Mouse (Mus musculus) erythroblast, adult 5-6 weeks (primary cell): ENCODE data around the gene Tnfrsf8. TPM values are rescaled to one million over a fixed set of nuclear protein-coding genes. Genes with fewer than 3 reads are reported as not detected.
"Not testable (repeated sequence)": the region's sequence is repeated elsewhere in the genome, so short reads cannot be mapped to it uniquely, and the experiment has no call there.

Experiments
- ATAC-seq: replicated peaks from 2 replicates; pipeline ENCODE4 v1.8.0; 2016; ENCODE audit warnings: moderate number of reproducible peaks, mild to moderate bottlenecking, moderate TSS enrichment, inconsistent platforms; ENCODE audit not compliant: poor library complexity, low FRiP score, severe bottlenecking
- total RNA-seq, 2 experiments: library from RNA; stranded (forward) in 1 of 2; stranded (reverse) in 1 of 2; fragments of 150-400 nt in 1 of 2; fragments of 200-764, 138-1000 nt in 1 of 2; gene quantifications; 2 replicates each; pipeline versions ENCODE4 v1.2.3 to v1.2.4; 2015 to 2017; ENCODE audit warnings: low replicate concordance in 2 of 2

The Tnfrsf8 gene
- 0.21 TPM in 1 of 2 replicates, not detected in the other for total RNA-seq (2015; ENCODE audit: low replicate concordance)
- total RNA-seq (2017; ENCODE audit: low replicate concordance), result 0.26 TPM in 1 of 2 replicates, not detected in the other

DNA sequence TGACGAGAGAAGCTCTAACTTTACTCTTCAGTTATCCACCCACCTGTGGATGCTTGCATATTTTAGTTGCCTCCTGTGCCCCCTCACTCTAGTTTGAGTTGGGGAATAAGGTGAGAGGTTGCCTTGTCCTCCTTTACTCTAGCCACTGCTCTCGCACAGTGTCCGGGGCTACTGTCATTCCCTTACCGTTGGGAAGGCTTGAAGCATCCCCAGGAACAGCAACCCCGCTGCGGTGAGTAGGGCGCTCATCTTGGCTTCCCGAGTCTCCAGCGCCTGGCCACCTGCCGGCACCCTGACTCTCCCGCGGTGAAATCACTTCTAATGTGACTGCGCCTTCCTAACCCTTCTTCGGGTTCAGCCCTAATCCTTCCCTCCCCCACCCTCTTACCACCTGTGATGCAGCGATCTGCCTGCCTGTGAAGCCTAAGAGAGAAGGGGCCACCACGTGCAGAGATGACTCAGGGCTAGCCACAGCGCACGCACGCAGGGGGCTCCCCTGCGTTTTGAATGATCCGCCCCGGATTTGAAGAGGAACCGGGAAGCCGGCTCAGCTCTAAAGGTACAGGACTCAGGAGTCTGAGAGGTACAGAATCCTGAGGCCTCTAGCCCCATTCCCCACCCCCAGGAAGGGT lies at the start of gene Tnfrsf8:
Tnfrsf8 (minus strand) TSS at position 329 of the 632 bp plus-strand sequence.
- ATAC-seq, result no peak

DNA sequence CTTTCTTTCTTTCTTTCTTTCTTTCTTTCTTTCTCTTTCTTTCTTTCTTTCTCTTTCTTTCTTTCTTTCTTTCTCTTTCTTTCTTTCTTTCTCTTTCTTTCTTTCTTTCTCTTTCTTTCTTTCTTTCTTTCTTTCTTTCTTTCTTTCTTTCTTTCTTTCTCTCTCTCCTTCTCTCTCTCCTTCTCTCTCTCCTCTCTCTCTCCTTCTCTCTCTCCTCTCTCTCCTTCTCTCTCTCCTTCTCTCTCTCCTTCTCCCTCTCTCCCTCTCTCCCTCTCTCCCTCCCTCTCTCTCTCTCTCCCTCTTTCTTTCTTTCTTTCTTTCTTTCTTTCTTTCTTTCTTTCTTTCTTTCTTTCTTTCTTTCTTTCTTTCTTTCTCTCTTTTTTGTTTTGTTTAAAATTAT lies 46.7 kb upstream of the Tnfrsf8 start:
- not testable (repeated sequence) for ATAC-seq

DNA sequence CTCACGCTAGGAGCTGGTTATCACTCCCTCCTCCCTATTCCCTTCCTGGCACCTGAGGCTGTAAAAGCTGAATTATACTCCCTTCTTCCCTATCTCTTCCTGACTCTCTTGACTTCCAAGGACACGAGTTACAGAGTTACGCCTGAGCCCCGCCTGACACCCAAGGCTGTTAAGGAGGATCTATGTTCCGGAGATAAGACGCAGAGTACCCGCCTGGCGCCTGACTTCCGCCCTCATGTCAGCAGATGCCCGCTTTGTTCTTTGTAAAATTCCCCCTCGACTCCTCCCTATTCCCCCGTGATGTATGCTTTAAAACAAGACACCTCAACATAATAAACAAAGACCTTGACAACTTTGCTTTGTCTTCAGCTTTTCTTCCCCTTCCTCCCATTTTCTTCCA lies 46.1 kb upstream of the Tnfrsf8 start:
- no peak for ATAC-seq

DNA sequence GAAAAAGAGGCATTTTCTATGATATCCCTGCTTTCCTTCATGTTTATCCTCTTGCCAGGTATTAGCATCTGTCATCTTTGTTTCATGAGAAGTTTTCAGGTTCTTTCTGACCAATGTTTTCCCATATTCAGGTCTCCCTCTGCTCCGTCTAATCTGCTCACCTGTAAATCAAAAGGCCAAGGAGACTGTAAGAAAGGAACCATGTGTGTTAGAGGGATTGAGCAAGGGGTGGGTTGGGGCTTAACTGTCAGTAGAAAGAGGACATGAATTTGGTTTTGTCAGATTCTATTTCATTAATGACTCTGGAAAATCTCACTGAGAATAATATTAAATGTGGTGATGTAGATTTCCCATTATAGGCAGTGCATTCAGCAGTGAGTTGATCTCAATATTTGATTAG lies 45.6 kb upstream of the Tnfrsf8 start:
- ATAC-seq, result no peak

DNA sequence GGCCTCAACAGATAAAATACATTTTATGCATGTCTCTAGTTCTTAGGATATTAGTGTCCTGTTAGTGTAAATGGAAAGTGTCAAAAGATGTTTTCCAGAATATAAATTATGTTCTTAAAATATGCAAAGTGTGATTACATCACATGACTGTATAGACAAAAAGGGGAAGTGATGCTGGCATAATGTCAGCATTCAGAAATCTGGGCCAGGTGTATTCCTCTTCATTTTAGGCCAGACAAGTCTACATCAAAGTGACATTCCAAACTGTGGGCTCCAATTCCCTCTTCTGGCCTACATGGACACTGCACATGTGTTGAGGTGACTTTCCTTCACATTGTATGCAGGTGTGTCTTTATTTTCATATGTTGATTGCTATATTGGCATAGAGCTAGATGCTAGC lies 41.3 kb upstream of the Tnfrsf8 start:
- ATAC-seq, result no peak

DNA sequence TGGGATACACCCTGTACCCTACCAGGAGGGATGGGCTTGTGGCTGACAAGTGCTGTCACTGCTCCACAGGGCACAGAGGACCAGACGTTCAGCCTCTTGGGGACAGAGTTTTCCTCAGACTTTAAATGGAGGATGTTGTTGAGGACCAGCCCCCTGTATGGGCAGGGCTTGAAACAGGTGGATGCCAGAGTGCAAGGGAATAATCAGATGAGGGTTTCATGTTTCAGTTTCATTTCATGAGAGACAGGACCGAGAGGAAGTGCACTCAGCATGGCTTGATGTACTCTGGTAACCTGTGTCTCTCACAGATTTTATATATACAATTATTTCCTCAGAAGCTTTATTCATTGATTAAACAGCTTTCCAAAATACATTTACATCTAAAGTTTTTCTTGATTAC lies 38.9 kb upstream of the Tnfrsf8 start:
- ATAC-seq, result no peak

DNA sequence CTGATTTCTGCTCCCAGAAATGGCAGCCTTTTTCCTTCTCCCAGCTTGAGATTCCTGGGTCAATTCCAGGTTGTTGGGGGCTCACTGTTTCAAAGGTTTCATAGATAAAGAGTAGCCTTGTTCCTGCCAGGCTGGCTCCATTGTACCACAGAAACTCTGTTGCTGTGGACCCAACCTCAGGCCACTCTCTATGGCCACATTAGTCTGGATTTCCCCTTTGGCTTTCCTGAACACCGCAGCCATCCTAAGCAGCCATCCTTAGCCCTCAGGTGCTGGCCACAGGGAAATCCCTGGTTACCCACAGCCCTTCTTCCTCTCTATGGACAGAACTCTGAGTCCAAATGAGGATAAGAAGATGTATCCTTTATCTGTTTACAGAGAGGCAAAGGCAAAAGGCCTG lies 30.0 kb upstream of the Tnfrsf8 start:
- no peak for ATAC-seq

DNA sequence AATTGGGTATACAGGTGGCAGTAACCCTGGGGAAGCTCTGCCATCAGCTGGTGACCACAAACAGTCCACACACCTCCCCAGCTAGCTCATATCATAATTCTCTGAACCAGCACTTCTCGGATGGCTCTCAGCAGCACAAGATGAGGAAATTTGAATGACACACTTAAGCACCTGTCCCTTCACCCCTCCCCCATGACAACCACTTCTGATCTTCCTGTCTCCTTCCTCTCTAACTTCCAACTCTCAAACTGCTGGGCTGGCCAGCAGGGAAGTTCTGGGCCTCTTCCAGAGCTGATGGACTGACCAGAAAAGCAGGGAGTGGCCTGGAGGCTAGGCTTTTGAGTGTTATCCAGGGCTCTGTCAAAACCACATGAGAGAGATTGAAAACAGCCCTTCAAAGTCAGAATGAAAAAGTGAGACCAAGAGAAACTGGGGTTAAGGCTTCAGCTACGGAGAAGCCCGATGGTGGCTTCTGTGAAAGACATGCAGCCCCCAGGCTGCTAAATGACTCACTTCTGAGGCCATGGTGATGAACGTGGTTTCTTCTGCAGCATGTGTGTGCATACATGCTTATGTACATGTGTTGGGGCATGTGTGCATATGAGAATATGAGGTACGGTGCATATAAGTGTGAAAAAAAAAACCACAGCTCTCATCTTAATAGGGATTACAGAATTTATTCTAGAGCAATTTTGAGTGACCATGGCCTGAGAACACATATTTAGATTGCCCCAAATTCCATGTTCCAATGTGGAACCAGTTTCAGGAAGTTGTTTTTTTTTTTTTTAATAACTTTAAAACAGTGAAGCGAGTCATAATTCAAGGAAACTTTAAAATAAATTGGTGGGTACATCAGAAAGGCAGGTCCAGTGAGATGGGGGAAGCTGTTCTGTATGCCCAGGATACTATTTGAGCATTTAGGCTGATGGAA lies 27.2 kb upstream of the Tnfrsf8 start:
- no peak for ATAC-seq

DNA sequence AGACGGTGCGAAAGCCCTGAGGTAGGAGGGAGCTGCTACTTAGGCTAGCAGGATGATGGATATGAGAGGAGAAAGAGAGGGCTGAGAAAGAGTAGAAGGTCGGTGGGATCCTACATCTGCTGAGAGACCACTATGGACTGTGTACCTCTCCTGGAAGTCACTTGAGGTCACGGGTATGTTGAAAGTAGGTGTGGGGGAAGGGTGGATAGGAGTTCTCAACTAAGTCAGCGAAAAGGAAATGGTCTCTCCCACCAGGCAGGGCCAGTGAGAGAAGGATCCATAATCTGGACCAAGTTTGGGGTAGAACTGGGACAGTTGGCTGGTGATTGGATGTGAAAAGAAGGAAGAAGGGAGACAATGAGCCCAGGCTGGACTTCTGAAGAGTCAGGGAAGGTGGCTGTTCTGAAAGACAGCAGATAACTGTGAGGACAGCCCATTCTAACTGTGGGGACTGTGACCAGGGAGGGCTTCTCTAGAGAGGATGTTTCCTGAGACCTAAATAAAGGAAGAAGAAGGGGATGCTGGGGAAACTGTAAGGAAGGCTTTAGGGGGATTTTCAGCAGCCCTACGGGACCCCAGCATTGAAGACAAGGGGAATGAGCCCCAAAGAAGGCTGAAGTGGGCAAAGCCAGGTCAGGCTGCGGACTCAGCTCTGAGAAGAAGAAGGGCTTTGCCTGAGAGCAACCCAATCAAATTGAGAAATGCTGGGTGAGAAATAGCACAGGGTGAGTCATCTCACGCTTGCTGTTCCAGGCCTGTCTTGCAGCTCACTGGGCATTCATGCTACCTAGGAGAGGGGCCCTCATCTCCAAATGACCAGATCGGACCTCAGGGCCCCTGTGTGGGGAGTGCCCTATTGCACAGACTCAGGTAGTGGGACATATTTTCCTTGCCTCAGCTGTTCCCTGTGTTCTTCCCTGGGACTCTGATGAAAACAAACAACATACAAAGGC lies 23.2 kb upstream of the Tnfrsf8 start:
- ATAC-seq, result no peak

DNA sequence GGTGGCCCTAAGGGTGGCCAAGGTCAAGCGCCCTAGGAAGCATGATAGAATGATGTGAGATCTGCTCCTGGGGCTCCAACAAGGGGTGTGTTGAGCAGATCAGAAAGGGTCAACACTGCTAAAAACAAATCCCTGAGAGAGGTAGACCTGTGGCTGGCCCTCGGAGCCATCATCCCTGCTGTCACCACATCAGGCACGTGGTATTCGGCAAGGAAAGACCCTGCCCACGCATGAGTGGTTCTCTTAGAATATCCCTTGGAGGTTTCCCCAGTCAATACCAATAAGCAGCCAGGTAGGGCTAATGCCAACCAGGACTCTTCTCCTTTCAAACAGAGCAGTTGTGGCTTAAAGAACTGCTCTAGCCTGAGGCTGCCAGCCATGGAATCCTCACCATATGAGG lies 21.6 kb upstream of the Tnfrsf8 start:
- ATAC-seq, result no peak

DNA sequence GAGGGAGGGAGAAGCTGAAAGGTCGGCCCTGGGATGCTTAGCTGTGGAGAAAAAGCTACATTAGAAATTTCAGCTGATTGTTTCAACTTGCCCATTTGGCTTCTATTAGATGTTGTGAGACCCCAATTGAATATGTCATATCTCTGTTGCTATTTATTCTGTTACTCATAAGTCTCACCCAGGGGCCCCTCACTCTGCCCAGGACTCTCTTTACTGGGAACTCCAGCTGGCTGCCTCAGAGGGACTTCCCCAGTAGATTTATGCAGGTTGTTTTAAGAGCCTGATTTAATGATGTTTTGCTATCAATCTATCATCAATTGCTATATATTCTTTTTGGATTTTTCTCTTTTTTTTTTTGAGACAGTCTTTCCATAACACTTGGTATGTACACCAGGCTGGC lies 21.1 kb upstream of the Tnfrsf8 start:
- no peak for ATAC-seq

DNA sequence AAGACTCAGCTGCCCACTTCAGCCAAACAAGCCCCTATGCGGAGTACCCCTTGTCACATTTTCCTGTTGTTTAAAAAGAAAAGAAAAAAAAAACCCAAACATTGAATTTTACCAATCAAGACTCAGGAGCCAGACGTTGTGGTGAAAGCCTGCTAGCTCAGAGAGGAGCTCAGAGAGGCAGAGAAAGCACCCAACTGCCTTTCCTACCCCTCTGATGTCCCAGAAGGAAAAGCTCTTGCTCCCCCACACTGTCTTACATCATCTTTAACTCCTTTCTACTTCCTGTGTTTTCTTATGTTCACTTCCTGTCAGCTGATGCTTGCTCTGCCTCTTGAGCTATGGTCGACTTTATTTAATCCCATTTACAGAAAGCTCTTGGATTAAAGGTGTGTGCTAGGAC lies 8.7 kb upstream of the Tnfrsf8 start:
- no peak for ATAC-seq

DNA sequence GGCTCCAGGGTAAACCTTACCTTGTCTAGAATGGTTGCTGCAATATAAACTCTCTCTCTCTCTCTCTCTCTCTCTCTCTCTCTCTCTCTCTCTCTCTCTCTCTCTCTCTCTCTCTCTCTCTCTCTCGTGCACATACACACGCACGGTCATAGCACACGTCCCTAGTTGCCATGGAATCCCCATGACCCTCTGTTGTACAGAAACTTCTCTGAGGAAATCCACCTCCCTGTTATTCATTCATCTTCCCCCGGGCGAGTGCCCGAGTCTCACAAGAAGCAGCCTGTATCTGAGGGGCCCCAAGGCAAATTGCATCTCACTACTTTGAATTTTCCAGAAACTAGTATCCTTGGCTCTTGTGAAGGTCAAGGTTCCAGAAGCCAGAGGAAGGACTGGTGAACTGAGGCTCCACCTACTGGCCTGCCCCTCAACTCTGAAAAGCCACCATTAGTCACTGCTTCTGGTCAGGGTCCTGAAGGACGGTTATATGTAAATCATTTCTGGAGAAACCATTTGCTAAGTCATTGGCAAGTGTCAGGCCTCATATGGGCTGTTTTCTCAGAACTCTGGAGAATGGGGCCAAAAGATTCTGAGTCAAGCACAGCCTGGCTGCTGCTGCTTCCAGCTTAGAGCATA lies 8.1 kb upstream of the Tnfrsf8 start:
- ATAC-seq, result no peak

DNA sequence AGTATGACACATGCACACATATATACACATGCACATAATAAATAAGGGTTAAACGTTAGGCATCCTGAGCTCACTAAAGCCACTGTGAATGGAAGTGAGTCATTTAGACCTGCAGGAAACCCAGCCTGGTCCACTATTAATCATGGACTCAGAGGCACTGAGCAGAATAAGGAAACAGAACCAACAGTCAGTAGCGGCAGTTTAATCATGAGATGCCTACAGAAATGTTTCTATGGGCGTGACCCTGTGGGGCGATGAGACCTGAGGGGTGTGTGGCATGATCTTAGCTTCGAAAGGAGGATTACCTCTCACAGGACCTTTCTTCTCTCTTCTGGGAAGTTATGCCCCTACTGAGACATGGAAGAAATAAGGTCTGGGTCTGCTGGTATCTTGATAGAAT lies 7.2 kb upstream of the Tnfrsf8 start:
- ATAC-seq, result no peak

DNA sequence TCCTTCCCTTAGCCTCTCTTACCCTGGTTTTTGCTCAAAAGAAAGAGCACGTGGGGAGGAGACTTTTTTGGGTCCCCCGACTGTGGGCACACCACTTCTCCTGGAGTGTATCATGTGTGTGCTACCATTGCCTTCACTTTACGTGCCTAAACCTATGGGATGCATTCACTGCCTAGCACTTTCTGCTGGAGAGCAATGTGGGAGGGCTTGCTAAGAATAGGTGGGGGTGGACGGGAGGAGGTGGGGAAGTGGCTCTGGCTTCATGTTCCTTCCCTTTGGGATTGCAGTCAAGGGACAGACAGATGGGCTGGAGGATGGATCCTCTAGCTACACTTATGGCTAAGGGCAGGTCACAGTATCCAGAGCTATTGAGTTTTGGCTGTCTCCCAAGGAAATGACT lies 5.7 kb upstream of the Tnfrsf8 start:
- no peak for ATAC-seq

DNA sequence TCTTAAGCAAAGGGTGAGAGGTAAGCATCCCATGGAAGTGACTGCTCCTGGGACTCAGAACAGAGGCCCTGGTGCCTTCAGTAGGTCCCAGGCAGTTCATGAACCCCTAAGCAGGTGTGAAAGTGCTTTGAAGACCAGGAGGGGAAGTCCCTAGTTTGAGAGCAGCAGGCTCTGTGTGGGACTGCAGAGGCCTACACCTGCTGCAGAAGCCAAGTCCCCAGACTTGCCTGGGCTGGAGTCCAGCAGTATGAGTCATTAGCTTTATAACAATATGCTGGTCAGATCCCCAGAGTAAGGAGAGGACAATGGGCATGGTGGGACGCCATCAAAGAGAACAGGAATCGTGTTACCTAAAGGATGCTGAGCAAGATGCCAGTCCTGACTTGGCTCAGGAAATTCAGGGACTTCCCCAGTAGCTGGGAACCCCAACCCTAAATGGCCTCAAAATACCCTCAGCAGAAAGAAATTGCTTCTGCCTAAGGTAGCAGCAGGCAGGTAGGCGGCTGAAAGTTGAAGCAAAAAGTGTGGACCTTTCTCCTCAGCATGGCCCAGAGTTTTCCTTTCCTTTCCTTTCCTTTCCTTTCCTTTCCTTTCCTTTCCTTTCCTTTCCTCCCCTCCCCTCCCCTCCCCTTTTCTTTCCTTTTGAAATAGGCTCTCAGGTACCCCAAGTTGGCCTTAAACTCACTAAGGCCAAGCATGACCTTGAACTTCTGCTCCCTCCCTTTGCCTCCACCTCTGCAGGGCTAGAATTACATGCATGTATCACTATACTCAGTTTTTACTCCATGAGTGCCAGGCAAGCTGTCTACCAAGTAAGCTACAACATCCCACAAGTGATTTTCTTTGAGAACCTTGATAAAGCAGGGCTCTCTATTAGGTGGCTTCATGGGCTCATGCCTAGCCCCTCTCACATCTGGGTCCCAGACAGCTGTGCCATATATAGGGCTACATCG lies 4.6 kb upstream of the Tnfrsf8 start:
- no peak for ATAC-seq

DNA sequence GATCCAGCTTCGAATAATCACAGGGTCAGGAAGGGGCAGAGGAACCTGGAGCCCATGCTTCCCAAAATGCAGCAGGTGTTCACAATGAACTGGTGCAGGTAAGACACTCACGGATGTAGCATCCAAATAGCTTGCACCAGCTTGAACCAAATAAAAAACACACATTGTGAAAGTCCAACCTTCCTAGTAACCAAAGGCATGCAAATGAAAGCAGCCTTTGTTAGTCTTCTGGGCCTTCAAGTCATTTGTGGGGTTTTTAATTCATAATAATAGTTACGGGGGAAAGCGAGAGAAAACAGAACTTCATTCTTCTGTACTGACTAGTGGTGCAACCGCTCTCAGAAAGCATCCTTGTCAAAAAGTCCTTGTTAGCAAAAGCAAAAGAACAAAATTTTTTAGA lies 1.7 kb upstream of the Tnfrsf8 start:
- no peak for ATAC-seq

DNA sequence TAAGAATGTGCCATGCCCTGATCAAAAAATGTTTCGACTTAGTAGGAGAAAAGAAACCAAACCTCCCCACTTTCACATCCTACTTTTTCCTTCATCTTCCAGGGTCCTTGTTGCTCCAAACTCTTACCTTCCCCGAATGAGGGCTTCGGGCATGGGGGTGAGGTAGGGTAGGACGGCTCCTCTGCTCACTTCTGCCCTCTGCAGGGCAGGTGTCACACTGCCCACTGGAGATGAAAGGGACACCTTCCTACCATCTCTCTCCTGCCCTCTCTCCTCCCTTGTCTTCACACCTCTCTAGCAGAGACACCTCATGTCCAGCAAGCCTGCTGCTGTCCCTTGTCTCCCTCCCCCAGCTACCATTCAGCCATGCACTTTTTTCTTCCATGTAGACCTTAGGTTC lies 998 bp downstream of the Tnfrsf8 start:
- ATAC-seq, result no peak

DNA sequence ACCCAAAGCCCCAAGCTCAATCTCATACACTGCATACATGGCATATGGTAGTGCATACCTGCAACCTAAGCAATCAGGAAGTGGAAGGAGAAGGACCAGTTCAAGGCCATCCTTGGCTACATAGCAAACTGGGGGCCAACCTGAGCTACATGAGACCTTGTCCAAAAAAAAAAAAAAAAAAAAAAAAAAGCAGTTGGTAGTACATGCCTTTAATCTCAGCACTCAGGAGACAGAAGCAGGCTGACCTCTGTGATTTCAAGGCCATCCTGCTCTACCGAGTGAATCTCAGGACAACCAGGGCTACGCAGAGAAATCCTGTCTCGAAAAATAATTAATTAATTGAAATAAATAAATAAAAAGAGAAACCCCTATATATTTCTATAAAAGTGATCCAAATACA lies 1.7 kb downstream of the Tnfrsf8 start:
- ATAC-seq, result no peak
